Mouse (Mus musculus) CH12.LX (cell line): ENCODE measurements around the gene Pde4d.

Experiments
- CTCF ChIP-seq, 2 experiments: IDR thresholded peaks in 1 of 2; conservative IDR thresholded peaks in 1 of 2; 2 replicates each; pipeline ENCODE4 v1.5.1; 2011 to 2012; ENCODE audit warnings: low read depth in 2 of 2, low read length in 2 of 2, improper control_type of control experiment in 1 of 2, inconsistent platforms in 1 of 2, mild to moderate bottlenecking in 1 of 2, moderate library complexity in 1 of 2
- EP300 ChIP-seq: IDR thresholded peaks from 2 replicates; pipeline ENCODE4 v1.6.1; 2011; ENCODE audit warnings: low read length, improper control_type of control experiment
- POLR2A ChIP-seq: IDR thresholded peaks from 2 replicates; pipeline ENCODE4 v1.6.1; 2011; ENCODE audit warnings: low read depth, mild to moderate bottlenecking, improper control_type of control experiment, low read length
- USF1 ChIP-seq: IDR thresholded peaks from 2 replicates; pipeline ENCODE4 v1.6.1; 2014; ENCODE audit warnings: low read depth, mild to moderate bottlenecking, inconsistent platforms, low read length, improper control_type of control experiment

GRCm38 (mm10) chr13:109736290-109737078 is 1286.7 kb downstream of the Pde4d start:
- TF ChIP-seq CTCF (conservative IDR thresholded peaks at IDR 0.05 in 1 of 2, IDR thresholded peaks at IDR 0.05 in 1 of 2; ENCODE audit: low read depth in 2 of 2, low read length in 2 of 2) (peak in 1 of 2 experiments; percentile 34; a peak in 3 of 4 replicates), USF1 (no peak), EP300 (no peak), POLR2A (no peak)
